Mouse (Mus musculus): ENCODE measurements around the gene Trim43a. TPM values are rescaled to one million over a fixed set of nuclear protein-coding genes. Genes with fewer than 3 reads are reported as not detected.
"Not testable (repeated sequence)": the region's sequence is repeated elsewhere in the genome, so short reads cannot be mapped to it uniquely, and the experiment has no call there.

Trim43a gene
- polyA plus RNA-seq (2015; fragmentation: Nextera tagmentation; extraction: Ambion mirVana), result 0.06 and 0.07 TPM in 2 replicates

DNA sequence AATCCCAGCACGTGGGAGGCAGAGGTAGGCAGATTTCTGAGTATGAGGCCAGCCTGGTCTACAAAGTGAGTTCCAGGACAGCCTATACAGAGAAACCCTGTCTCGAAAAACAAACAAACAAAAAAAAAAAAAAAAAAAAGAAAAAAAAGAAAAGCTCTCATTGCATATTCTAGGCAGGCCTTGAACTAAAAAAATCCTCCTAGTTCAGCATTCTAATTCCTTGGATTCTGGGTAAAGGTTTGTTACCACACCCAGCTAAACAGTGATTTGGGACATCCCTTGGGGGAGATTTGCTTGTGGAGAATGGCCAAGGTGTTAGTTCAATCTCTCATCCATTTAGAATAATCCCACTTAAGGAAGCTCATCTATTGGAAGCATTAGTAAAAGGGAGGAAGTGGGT, at the start of gene Trim43a:
Gene Trim43a, plus strand, starts transcription at position 301 of the 400 bp plus-strand sequence.
- DNase-seq (ENCODE audit: low spot score), result not testable (repeated sequence)

DNA sequence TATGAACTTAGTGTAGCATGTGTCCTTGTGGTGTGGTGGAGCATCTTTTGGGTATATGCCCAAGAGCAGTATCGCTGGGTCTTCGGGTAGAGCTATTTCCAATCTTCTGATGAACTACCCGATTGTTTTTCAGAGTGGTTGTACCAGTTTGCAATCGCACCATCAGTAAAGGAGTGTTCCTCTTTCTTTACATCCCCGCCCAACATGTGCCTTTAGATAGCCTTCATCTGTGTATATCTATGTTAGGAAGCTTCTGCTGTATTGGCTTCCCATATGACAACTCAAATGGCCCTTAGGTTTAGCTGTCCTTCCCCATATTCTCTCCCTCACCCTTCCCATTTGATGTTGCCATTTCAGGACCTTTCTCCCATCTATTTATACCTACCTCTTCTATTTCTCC, 46.6 kb upstream of the Trim43a start:
- no peak for DNase-seq (ENCODE audit: low spot score)

DNA sequence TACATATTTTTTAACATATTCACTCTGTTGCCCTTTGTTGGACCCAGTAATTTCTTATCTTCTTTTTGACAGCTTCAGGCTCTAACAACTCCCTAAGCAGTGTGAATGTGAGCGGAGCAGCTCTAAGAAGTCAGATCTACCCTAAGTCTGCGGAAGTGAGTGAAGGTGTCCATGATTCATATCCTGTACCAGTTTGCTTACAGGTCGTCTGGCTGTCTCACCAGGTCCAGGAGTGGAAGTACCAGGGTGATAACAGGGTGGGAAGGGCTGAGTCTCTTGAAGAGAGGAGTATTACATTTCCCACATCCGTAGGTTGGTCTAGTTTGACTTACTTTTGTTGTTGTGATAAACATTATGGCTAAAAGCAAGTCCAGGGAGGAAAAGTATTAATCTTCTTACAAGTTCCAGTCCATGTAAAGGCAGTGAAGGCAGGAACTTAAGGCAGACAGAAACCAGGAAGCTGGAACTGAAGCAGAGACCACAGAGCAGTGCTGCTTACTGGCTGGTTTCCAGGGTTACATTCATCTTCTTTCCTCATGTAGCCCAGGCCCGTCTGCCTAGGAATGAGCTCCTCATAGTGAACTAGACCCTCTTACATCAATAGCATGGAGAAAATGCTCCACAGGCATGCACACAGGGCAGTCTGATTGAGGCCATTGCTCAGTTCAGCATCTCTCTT, 41.0 kb upstream of the Trim43a start:
- no peak for DNase-seq (ENCODE audit: low spot score)

- no peak for DNase-seq (ENCODE audit: low spot score)
These were observed 37.9 kb upstream of the Trim43a start for GRCm38 (mm10) chr9:88542816-88543215.

DNA sequence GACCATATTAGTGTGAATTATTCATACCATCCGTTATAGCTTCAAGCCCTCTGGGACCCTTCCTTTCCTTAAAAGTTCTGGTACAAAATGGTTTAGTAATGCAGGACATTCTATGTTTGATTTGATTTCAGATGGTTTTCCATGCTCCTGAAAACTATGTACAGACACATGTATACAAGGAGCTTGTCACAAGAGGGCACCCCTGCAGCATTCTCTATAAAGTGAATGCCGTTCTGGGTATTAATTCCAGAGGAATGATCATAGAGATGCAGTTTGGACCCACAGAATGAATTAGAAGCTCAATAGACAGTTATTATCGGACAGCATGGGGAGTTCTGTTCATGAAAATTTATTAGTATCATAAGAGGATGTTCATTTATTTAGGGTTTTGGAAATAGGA, 35.2 kb upstream of the Trim43a start:
- no peak for DNase-seq (ENCODE audit: low spot score)

DNA sequence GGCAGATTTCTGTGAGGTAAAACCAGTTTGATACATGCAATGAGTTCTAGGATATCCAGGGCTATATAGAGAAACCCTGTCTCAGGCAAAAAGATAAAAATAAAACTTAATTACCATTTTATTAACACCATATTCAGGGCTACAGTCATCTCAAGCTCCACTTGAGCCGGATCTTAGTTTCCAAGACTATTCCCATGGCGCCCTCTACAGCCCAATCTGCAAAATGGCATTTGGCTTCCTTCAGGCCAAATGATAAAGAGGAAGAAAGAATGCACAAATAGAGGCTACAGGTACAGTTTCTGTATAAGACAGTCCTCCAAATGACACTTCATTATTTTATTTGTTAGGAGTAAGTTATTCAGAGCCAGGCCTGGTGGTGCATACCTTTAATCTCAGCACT, 34.5 kb upstream of the Trim43a start:
- peak; percentile 67 for DNase-seq (ENCODE audit: low spot score)

DNA sequence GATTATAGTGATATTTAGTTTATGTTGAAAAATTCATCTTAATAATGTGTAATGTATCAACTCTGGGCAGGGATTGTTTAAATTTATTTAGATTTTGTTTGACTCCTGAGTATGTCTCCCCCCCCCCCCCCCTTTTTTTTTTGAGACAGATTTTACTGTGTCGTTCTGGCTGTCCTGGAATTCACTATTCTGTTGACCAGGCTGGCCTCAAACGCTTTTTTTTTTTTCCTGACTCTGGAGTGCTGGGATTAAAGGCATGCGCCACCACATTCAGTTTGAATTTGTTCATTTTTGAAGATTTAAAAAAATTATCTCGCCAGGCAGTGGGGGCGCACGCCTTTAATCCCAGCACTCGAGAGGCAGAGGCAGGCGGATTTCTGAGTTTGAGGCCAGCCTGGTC, 34.0 kb upstream of the Trim43a start:
- DNase-seq (ENCODE audit: low spot score), result no peak

GRCm38 (mm10) chr9:88547270-88547669, 33.4 kb upstream of the Trim43a start:
- peak; percentile 62 for DNase-seq (ENCODE audit: low spot score)

DNA sequence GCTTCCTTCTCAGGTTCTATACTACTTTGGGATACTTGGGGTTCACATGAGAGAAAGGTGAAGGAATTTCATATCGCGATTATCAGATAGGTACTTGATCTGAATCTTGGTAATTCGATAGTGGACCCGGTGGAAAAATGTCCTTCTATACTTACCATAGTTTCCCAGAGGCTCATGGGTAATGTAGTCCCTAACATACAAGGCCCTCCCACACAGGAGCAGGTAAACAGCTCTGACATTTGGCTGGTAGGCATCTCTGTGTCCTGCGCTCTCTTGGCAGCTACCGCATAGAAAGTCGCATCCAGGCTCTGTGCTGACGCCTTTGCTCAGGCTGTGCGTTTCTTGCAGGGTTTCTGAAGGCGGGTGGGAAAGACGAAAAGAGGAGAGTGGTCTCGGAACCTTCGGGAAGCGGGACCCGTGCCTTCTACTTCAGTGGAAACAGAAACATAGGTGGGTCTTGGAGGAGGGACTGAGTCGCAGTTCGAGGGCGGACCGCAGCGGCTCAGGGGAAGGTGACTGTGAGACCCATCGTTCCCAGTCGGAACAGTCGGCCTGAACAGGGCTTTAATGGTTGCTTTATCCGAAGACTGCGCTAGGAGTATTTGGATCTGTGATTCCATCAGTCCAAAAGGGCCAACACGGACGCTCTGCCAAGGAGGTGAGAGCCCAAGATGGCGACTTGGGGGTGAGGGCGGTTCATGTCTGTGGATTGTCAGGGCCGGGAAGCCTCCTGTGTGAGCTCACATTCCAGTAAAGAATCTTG, 32.7 kb upstream of the Trim43a start, which contains the start of gene Zfp949:
Gene Zfp949, plus strand, starts transcription at position 170 of the 763 bp plus-strand sequence.
- peak; percentile 87 for DNase-seq (ENCODE audit: low spot score)

GRCm38 (mm10) chr9:88548614-88548945, 32.1 kb upstream of the Trim43a start:
- no peak for DNase-seq (ENCODE audit: low spot score)

- DNase-seq (ENCODE audit: low spot score), result no peak
These were observed 27.6 kb upstream of the Trim43a start for GRCm38 (mm10) chr9:88553071-88553470.

GRCm38 (mm10) chr9:88558146-88558545, 22.5 kb upstream of the Trim43a start:
- no peak for DNase-seq (ENCODE audit: low spot score)

DNA sequence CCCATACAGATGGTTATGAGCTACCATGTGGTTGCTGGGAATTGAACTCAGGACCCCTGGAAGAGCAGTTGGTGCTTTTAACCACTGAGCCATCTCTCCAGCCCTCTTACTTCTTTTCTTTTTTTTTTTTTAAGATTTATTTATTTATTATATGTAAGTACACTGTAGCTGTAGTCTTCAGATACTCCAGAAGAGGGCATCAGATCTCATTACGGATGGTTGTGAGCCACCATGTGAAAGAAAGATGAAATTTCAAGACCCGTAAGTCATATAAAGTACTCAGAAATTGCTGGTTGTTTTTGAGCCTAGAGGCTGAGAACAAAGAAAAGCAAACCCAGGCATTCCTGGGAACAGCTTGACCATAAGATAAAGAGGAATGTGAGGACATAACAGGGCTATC, 19.2 kb upstream of the Trim43a start:
- DNase-seq (ENCODE audit: low spot score), result not testable (repeated sequence)

- DNase-seq (ENCODE audit: low spot score), result not testable (repeated sequence)
These were observed 10.2 kb upstream of the Trim43a start for GRCm38 (mm10) chr9:88570471-88570870.

DNA sequence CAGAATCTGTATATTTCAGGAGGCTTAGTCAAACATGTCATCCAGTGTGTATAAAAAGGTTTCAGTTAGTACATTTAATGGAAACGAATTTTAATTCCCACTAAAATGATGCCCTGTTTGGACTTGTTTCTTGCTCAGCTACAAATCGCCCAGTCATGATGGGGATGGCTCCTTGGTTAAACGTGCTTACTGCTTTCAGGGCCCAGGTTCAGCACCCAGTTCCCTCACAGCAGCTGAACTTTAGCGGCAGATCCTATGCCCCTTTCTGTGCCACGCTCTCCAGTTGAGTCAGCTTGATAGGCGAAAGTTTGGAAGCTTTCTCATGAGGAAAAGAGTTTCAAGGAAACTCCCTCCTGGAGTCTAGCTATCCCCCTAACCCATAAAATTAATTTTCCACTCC, 13.0 kb downstream of the Trim43a start:
- not testable (repeated sequence) for DNase-seq (ENCODE audit: low spot score)

GRCm38 (mm10) chr9:88599206-88600162, 18.8 kb downstream of the Trim43a start:
- peak; percentile 83 for DNase-seq (ENCODE audit: low spot score)

- DNase-seq (ENCODE audit: low spot score), result not testable (repeated sequence)
These were observed 45.3 kb downstream of the Trim43a start for GRCm38 (mm10) chr9:88625803-88626514.

- not testable (repeated sequence) for DNase-seq (ENCODE audit: low spot score)
These were observed 57.4 kb downstream of the Trim43a start for GRCm38 (mm10) chr9:88638125-88638524.

All from thymus, postnatal 0 days (tissue).